Mouse (Mus musculus) left cerebral cortex, adult 2 months (tissue): ENCODE measurements around the gene Atp10a. TPM values are rescaled to one million over a fixed set of nuclear protein-coding genes. Genes with fewer than 3 reads are reported as not detected.

Experiments
- DNase-seq, 2 experiments: peaks; one replicate each; pipeline ENCODE4 v3.0.0; 2021 to 2022; ENCODE audit warnings: low spot score in 2 of 2, mixed read lengths in 1 of 2; ENCODE audit errors: extremely low spot score in 1 of 2
- H3K27ac ChIP-seq: fragments of 200-600 bp; 2 replicates; pipeline ENCODE4 v1.8.1; 2022
- H3K4me3 ChIP-seq: fragments of 200-600 bp; 2 replicates; pipeline ENCODE4 v1.8.1; 2022
- CTCF ChIP-seq: fragments of 200-600 bp; IDR thresholded peaks from 2 replicates; pipeline ENCODE4 v1.8.1; 2022; ENCODE audit warnings: antibody characterized with exemption, mild to moderate bottlenecking, moderate library complexity
- intact Hi-C: fragments of 180-260 bp; cut with DNase I; formaldehyde crosslinking; loops from one replicate; pipeline ENCODE4 v1.15.1; 2025
- total RNA-seq, 2 experiments: library from RNA; stranded (reverse); gene quantifications; 2 replicates each; pipeline ENCODE4 v1.2.3; 2021

Gene Atp10a
- total RNA-seq, 2 experiments from 2014 or later, result 8.8 to 9.2 TPM

DNA sequence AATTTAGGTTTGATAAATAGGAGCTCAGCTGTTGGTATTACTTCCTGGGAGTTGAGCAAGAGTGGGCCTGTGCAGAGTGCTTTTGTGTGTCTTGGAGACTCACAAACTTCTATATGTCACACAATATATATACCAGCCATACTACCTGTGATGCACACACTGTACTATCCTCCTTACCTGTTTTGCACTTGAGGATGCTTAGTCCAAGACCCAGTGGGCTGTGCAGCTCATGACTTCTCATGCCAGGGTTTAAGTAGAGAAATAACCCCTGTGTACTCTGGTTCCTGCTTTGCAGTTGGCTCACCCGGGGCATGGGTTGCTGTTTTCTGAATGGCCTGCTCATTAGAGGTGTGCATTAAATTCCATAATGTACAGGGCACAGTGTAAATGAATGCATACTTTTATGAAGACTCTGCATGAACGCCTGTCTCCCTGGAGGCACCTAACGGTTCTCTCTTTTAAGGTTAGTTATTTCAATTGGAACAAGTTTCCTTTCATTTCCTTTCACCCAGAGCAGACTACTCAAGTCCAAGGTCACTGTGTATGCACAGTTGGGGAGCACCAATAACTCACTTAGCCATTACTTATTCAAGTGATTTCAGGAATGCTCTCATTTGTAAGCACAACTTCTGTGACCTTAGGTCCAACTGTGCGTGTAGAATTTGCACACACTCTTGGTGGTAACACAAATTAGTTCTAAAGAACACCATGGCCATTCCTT is 63.4 kb downstream of the Atp10a start:
- no peak for DNase-seq
- H3K4me3 ChIP-seq, result no peak overlapping the region
- intact Hi-C loops, result no loop called here

DNA sequence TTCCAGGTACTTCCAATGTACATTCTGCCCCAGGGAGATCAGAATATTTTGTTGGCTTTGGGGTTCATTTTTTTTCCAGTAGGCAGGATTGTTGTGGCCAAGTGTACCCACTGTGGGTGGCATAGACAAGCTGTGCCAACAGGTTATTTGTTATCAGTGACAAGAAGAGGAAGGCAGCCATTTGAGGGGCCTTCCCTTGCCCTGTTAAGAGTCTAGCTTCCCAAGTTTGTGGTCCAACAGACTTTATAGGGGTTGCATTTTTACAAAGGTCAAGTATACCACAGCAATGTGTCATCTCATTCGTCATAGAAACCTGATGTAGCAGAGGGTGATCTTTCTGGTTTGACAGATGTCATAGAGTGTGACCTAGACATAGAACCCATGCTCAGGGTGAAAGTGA is 66.3 kb downstream of the Atp10a start:
- no peak overlapping the region for H3K4me3 ChIP-seq
- TF ChIP-seq CTCF, result no peak
- DNase-seq, result no peak
- intact Hi-C loops, result loop anchor here (10.0 kb wide), 1 partner anchor 327 kb away; no protein-coding TSS in a partner anchor
- peak overlapping the region; percentile 12 for H3K27ac ChIP-seq

More for the DNA sequence above, 63.4 kb downstream of the Atp10a start:
- no peak for TF ChIP-seq CTCF
- no peak overlapping the region for H3K27ac ChIP-seq

DNA sequence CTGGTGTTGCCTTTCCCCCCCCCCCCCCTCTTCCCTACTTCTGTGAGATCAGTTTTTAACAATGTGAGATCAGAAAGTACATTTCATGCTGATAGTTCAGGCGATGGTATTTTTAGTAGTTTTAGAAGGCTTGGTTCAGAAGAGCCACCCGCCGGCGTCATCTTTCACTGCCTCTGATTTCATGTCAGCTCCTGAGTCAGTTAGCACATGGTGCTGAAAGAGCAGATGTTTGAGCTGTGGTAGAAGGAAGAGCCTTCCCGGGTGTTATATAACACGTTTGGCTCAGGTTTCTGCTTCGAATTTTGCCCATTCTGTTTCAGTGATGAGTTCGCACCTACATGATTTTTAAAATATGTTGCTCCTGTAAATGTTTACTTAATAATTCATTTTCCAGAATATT is 74.2 kb downstream of the Atp10a start:
- H3K4me3 ChIP-seq, result no peak overlapping the region
- intact Hi-C loops, result loop anchor here (10.0 kb wide), 1 partner anchor 485 kb away; no protein-coding TSS in a partner anchor
- DNase-seq, result peak; percentile 59 to 67
- TF ChIP-seq CTCF, result no peak
- peak overlapping the region; percentile 65; the same call in 1 of the 2 replicates for H3K27ac ChIP-seq

DNA sequence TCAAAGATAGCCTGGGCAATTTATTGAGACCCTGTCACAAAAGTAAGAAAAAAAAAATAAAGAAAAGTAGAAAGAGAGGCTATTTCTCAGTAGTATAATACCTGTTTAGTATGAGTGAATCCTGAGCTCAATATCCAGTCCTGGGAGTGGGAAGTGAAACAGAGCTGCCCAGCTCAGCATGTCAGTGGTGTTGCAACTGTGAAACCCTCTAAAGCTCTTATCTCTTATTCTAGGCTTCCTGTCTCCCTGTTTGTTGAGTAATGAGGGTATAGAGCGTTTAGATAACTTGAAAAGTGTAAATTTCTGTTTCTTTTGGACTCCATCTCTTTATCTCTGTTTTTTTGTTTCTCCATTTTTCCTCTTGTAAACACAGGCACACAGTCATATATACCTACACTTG is 74.9 kb downstream of the Atp10a start:
- DNase-seq, result no peak
- no peak for TF ChIP-seq CTCF
- intact Hi-C loops, result loop anchor here (10.0 kb wide), 1 partner anchor 486 kb away; no protein-coding TSS in a partner anchor
- Histone ChIP-seq H3K4me3 (no peak overlapping the region), H3K27ac (peak overlapping the region; percentile 65; the same call in 1 of the 2 replicates)

DNA sequence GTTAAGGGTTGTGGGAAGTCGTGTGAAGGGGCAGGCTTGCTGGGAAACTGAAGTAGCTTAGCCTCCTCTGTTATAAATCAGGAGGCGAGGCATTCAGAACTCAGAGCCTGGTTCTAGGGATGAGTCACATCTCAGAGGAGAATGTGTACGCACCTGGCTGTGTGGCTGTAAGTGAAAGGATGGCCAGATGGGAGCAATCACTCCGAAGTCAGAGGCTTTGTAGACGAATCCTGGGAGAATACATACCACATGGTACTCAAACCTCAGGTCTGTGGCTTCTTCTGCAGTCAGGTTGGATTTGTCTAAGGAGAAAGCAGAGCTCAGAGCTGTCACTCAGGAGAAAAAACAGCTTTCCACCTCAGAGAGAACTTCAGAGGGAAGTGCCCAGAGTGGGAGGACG is 76.4 kb downstream of the Atp10a start:
- no peak overlapping the region for H3K4me3 ChIP-seq
- peak overlapping the region; percentile 30; the same call in 1 of the 2 replicates for H3K27ac ChIP-seq
- no peak for TF ChIP-seq CTCF
- intact Hi-C loops, result loop anchor here (10.0 kb wide), 1 partner anchor 488 kb away; no protein-coding TSS in a partner anchor
- DNase-seq, result no peak

DNA sequence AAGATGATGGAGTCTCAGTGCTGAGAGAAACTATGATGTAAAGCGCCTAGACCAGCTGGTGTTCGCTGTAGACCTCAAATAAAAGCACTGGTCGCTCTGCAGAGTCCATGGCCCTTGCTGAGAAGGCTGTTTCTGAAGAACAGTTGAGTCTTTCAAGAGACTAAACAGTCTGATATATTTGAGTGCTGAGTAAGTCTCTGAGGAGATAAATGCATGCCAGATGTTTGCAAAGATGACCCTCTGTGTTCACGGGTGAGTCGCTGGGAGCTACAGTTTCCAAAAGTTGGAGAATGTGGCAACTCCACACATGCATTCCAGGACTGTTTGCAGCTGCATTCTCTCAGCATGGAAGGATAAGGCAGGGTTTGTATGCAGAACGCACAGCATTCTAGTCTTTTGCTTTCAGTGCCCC is 77.5 kb downstream of the Atp10a start:
- Histone ChIP-seq H3K27ac (no peak overlapping the region), H3K4me3 (no peak overlapping the region)
- no peak for DNase-seq
- no peak for TF ChIP-seq CTCF
- intact Hi-C loops, result loop anchor here (10.0 kb wide), 1 partner anchor 489 kb away; no protein-coding TSS in a partner anchor

DNA sequence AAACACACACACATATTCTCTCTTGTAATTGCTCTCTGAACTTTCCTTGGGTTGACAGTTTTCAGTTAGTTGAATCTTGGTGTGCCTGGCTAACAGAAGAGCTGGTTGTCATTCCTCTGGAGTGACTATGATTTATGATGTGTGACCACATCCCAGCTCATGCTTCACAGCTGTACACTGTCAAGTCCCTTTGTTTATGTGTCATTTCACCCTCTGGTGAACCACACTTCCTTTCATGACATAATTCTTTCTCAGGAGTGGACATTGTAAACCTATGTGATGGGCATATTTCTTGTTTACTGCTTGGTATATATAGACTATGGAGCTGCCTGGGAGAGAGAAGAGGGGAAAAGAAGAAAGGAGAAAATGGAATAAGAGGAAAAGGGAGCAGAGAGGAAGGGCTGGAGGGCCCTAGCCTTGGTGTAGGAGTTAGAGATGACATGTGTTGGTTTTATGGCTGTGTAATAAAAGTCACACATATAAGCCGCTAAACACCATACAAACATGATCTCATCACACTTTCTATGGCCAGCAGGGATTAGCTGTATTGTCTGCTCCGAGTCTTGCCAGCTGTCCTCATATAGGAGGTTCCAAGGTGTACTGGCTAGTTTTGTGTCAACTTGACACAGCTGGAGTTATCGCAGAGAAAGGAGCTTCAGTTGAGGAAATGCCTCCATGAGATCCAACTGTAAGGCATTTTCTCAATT is 81.0 kb downstream of the Atp10a start:
- TF ChIP-seq CTCF, result no peak
- Histone ChIP-seq H3K4me3 (no peak overlapping the region), H3K27ac (no peak overlapping the region)
- no peak for DNase-seq
- intact Hi-C loops, result loop anchor here (10.0 kb wide), 1 partner anchor 492 kb away; no protein-coding TSS in a partner anchor

DNA sequence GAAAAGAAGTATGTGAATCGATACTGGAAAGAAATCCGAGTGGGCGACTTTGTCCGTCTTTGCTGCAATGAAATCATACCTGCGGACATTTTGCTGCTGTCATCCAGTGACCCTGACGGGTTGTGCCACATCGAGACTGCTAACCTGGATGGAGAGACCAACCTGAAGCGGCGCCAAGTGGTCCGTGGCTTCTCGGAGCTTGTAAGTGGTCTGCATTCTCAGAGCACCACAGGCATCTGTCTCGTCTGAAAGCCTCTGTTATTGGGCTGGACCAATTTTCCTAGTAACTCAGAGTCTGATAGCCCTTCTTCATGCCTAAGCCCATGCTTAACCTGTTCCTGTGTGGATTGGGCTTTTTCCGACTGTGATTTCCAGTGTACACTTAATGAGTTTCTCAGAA is 84.2 kb downstream of the Atp10a start:
- H3K4me3 ChIP-seq, result no peak overlapping the region
- TF ChIP-seq CTCF, result no peak
- no peak overlapping the region for H3K27ac ChIP-seq
- intact Hi-C loops, result loop anchor here (5.0 to 10.0 kb wide), 2 partner anchors 153 to 1225 kb away; partner anchors contain the start of gene Gabra5
- DNase-seq, result no peak

DNA sequence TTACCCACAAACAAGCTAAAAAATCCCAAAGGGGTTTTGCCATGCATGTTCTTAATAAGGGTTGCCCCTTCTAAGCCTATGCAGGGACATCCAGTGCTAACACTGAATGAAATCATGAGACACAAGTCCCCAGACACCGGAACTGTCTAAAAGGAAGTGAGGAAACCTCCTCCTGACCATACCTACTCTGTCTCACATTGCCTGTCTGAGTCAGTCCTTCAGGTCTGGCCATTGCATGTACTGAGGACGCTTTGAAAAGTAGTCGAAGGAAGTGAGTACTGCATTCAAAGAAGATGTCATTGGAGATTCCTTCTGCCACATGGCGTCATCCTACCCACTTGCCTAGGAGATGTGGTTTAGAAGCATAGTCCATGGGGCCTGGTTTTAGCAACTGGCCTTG is 84.9 kb downstream of the Atp10a start:
- intact Hi-C loops, result loop anchor here (5.0 to 10.0 kb wide), 2 partner anchors 154 to 1226 kb away; partner anchors contain the start of gene Gabra5
- no peak for TF ChIP-seq CTCF
- Histone ChIP-seq H3K27ac (no peak overlapping the region), H3K4me3 (no peak overlapping the region)
- no peak for DNase-seq

DNA sequence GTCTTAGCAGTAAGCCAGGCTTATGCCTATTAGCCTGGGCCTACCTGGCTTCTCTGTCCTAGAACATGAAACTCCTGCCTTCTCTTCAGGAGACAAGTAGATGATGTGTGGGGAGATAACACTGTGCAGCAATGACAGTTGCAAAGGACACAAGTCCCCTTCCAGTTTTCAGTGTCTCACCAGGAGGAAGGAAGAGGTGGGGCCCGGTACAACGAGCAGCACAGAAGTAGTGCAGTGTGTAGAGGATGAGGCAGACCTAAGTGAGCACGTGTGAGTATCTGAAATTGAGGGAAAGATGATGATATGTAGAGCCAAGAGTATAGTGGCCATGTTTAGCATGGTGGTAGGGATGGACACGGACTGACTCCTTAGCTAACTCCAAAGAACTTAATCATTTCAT is 86.0 kb downstream of the Atp10a start:
- intact Hi-C loops, result loop anchor here (5.0 to 10.0 kb wide), 2 partner anchors 155 to 1227 kb away; partner anchors contain the start of gene Gabra5
- no peak overlapping the region for H3K4me3 ChIP-seq
- no peak overlapping the region for H3K27ac ChIP-seq
- TF ChIP-seq CTCF, result no peak
- no peak for DNase-seq

DNA sequence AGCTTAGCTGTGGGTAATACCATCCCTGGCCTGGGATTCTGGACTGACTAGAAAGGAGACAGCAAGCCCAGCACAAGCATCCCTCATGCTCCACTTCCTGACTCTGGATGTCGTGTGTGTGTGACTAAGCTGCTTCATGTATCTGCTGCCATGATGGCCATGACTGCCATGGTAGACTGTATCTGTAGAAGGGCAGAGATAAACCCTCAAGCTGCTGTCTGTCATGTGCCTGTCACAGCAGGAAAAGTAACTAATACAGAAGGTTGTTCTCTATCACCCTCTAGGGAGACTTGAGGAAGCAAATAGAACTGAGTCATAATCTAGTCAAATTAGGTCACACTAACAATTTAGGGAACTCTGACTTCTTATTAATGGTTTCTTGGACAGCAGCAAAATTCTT is 86.7 kb downstream of the Atp10a start:
- no peak for DNase-seq
- no peak for TF ChIP-seq CTCF
- Histone ChIP-seq H3K27ac (no peak overlapping the region), H3K4me3 (no peak overlapping the region)
- intact Hi-C loops, result loop anchor here (5.0 to 10.0 kb wide), 2 partner anchors 155 to 1228 kb away; partner anchors contain the start of gene Gabra5
